12 mouse cellular contexts compared by ENCODE assay signal in the genomic region with DNA sequence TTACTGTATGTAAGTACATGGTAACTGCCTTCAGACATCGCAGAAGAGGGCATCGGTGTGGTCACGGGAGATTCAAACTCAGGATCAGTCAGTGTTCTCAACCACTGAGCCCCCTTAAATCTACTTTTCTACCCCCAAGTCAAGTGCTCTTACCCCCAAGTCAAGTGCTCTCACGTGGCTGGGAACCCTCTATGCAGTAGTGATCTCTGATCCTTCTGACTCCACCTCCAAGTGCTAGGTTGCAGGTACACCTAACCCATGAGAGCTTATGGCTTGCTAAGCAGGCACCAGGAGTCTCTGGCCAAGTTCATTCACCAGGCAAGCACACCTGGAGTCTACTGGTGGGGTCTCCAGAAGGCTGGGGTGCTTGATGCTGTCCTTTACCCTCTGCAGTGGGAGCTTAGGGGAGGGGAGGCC. TPM values are rescaled to one million over a fixed set of nuclear protein-coding genes. Genes with fewer than 3 reads are reported as not detected.
A peak's percentile ranks its signal among the peaks of the same experiment; 100 is the strongest.
DNase-seq lines count a peak whose midpoint lies in the region; ATAC-seq and TF ChIP-seq lines count a peak whose summit lies in the region.
"Had no signal": no experiment of that assay in that cellular context is flagged by ENCODE, and none has a peak within 500 bp of the region (broad histone marks: within the 10 kb centered on the region; RNA-seq: fewer than 3 reads in every experiment).

No protein-coding gene starts in this region.

- H3K4me3 ChIP-seq in hindbrain, embryonic 11.5 days (ENCODE audit: low read depth, low read length): peak overlapping the region; percentile 8; the same call in 1 of the 2 replicates
- no peak overlapping the region for H3K4me3 ChIP-seq in hindbrain, embryonic 14.5 days (replicated peaks; ENCODE audit: low read length)
- peak overlapping the region; percentile 7; the same call in 1 of the 2 replicates for H3K4me3 ChIP-seq in limb, embryonic 13.5 days
- H3K4me3 ChIP-seq: megakaryocyte, embryonic 14.5 days had no signal

- WGBS in hindbrain, embryonic 11.5 days: 34% methylated on average over 4 of the region's 4 CpGs
- WGBS in hindbrain, embryonic 14.5 days: 34% methylated on average over 4 of the region's 4 CpGs
- 37% methylated on average over 4 of the region's 4 CpGs for WGBS in limb, embryonic 13.5 days

- no peak overlapping the region for H3K9ac ChIP-seq in hindbrain, embryonic 11.5 days (ENCODE audit: low read depth, low read length)
- H3K9ac ChIP-seq in hindbrain, embryonic 14.5 days: no peak overlapping the region
- H3K9ac ChIP-seq in limb, embryonic 13.5 days: no peak overlapping the region

- peaks cover 12% of the 10 kb centered on the region for H3K36me3 ChIP-seq in hindbrain, embryonic 11.5 days (ENCODE audit: control insufficient read depth, insufficient read depth, low read length)
- H3K36me3 ChIP-seq in hindbrain, embryonic 14.5 days (replicated peaks; ENCODE audit: control insufficient read depth, insufficient read depth): peaks cover 29% of the 10 kb centered on the region
- peaks cover 19% of the 10 kb centered on the region for H3K36me3 ChIP-seq in limb, embryonic 13.5 days

- H3K4me2 ChIP-seq in hindbrain, embryonic 11.5 days (replicated peaks; ENCODE audit: low read depth, low read length): no peak overlapping the region
- H3K4me2 ChIP-seq in hindbrain, embryonic 14.5 days (replicated peaks): no peak overlapping the region
- H3K4me2 ChIP-seq in limb, embryonic 13.5 days (replicated peaks): peak overlapping the region; percentile 97; the same call in 1 of the 2 replicates

- ATAC-seq in hindbrain, embryonic 11.5 days (ENCODE audit: low FRiP score): no peak
- no peak for ATAC-seq in hindbrain, embryonic 14.5 days (ENCODE audit: low FRiP score)
- ATAC-seq in limb, embryonic 13.5 days (ENCODE audit: low FRiP score, low read depth): no peak

- 0 out of 2 replicates have a peak, but pooled peaks cover 6% of the 10 kb centered on the region for H3K4me1 ChIP-seq in hindbrain, embryonic 11.5 days (replicated peaks; ENCODE audit: control insufficient read depth, insufficient read depth, low read length)
- H3K4me1 ChIP-seq in hindbrain, embryonic 14.5 days (replicated peaks; ENCODE audit: control insufficient read depth, insufficient read depth, low read length): peaks cover 15% of the 10 kb centered on the region
- H3K4me1 ChIP-seq in limb, embryonic 13.5 days: peaks cover 13% of the 10 kb centered on the region

- TF ChIP-seq POLR2A in brain, embryonic 14.5 days (IDR thresholded peaks at IDR 0.05; ENCODE audit: borderline replicate concordance, extremely low read depth, insufficient read depth, insufficient read length, poor library complexity, severe bottlenecking): 0 out of 2 replicates have a peak, but pooled peaks have one; percentile 12

- H3K27me3 ChIP-seq in hindbrain, embryonic 11.5 days (ENCODE audit: control insufficient read depth, insufficient read depth, low read length): no peaks in the 10 kb centered on the region
- no peaks in the 10 kb centered on the region for H3K27me3 ChIP-seq in hindbrain, embryonic 14.5 days (ENCODE audit: control insufficient read depth, insufficient read depth, low read length)
- H3K27me3 ChIP-seq in limb, embryonic 13.5 days: no peaks in the 10 kb centered on the region

- H3K9me3 ChIP-seq in hindbrain, embryonic 11.5 days (ENCODE audit: control insufficient read depth, low read length): no peaks in the 10 kb centered on the region
- no peaks in the 10 kb centered on the region for H3K9me3 ChIP-seq in hindbrain, embryonic 14.5 days (ENCODE audit: control insufficient read depth, low read length)
- no peaks in the 10 kb centered on the region for H3K9me3 ChIP-seq in limb, embryonic 13.5 days
- H3K9me3 ChIP-seq: megakaryocyte, embryonic 14.5 days had no signal

- TF ChIP-seq CTCF in brain, embryonic 14.5 days (IDR thresholded peaks at IDR 0.05; ENCODE audit: borderline replicate concordance, extremely low read depth, insufficient read depth, insufficient read length): no peak

- H3K27ac ChIP-seq in hindbrain, embryonic 11.5 days (ENCODE audit: low read depth, low read length): no peak overlapping the region
- H3K27ac ChIP-seq in hindbrain, embryonic 14.5 days: no peak overlapping the region
- H3K27ac ChIP-seq in limb, embryonic 13.5 days: peak overlapping the region; percentile 94; the same call in 1 of the 2 replicates

- peak; percentile 33 for DNase-seq in hindbrain, embryonic 11.5 days (ENCODE audit: low spot score)
- DNase-seq in hindbrain, embryonic 14.5 days (ENCODE audit: low spot score): no peak
- peak; percentile 44 for DNase-seq in A20 (ENCODE audit: low read depth, low spot score)
- peak; percentile 2 for DNase-seq in brain, embryonic 14.5 days (ENCODE audit: low read depth)
- DNase-seq in adrenal gland, postnatal 36 days: no peak
- DNase-seq in layer of hippocampus, postnatal 14 days (ENCODE audit: low spot score in 2 of 2): no peak
- DNase-seq in adrenal gland, postnatal 4 days (ENCODE audit: low spot score in 2 of 2): no peak
- DNase-seq: gastrocnemius, postnatal 14 days; thymus, adult 2 months had no signal

RNA-seq across cellular contexts. Expression of a gene that starts 9.5 kb away (rescaled TPM):
- 0.15 TPM in 1 of 2 replicates, not detected in the other for polyA plus RNA-seq in hindbrain, embryonic 11.5 days (2014; fragmentation: Nextera tagmentation; extraction: Ambion mirVana)
- polyA plus RNA-seq in hindbrain, embryonic 14.5 days (2014; fragmentation: Nextera tagmentation; extraction: Ambion mirVana): 0.34 and 0.56 TPM in 2 replicates
- polyA plus RNA-seq in brain, embryonic 14.5 days (2012; rRNA removed): 6.3 and 7.1 TPM in 2 replicates
- 0.32 and 0.43 TPM in 2 replicates for polyA plus RNA-seq in limb, embryonic 13.5 days (2015; fragmentation: Nextera tagmentation; extraction: Ambion mirVana)
- 100 to 1,000 TPM in 1 of 2 experiments, 10 to 100 TPM in 1; 80.1 to 206 TPM for total RNA-seq in adrenal gland, postnatal 36 days (2021)
- total RNA-seq in layer of hippocampus, postnatal 14 days (2021): 10 to 100 TPM; 12.5 TPM
- 10 to 100 TPM; 26.9 to 33.2 TPM for total RNA-seq in adrenal gland, postnatal 4 days (2021)

RNA-seq across cellular contexts. Expression of a gene that starts 18.5 kb away (rescaled TPM):
- polyA plus RNA-seq in hindbrain, embryonic 11.5 days (2014; fragmentation: Nextera tagmentation; extraction: Ambion mirVana): 12.9 and 14.5 TPM in 2 replicates
- polyA plus RNA-seq in hindbrain, embryonic 14.5 days (2014; fragmentation: Nextera tagmentation; extraction: Ambion mirVana): 26.9 and 27.2 TPM in 2 replicates
- 28.0 and 29.6 TPM in 2 replicates for polyA plus RNA-seq in brain, embryonic 14.5 days (2012; rRNA removed)
- polyA plus RNA-seq in limb, embryonic 13.5 days (2015; fragmentation: Nextera tagmentation; extraction: Ambion mirVana): 20.0 and 21.0 TPM in 2 replicates
- total RNA-seq in adrenal gland, postnatal 36 days (2021): 10 to 100 TPM; 25.4 to 27.4 TPM
- 10 to 100 TPM; 31.9 to 32.9 TPM for total RNA-seq in layer of hippocampus, postnatal 14 days (2021)
- total RNA-seq in adrenal gland, postnatal 4 days (2021): 10 to 100 TPM; 22.0 to 25.2 TPM

RNA-seq across cellular contexts. Expression of a gene that starts 20.2 kb away (rescaled TPM):
- 0.49 TPM in 1 of 2 replicates, not detected in the other for polyA plus RNA-seq in hindbrain, embryonic 11.5 days (2014; fragmentation: Nextera tagmentation; extraction: Ambion mirVana)
- polyA plus RNA-seq in hindbrain, embryonic 14.5 days (2014; fragmentation: Nextera tagmentation; extraction: Ambion mirVana): not detected in 2 replicates
- polyA plus RNA-seq in brain, embryonic 14.5 days (2012; rRNA removed): not detected in 2 replicates
- polyA plus RNA-seq in limb, embryonic 13.5 days (2015; fragmentation: Nextera tagmentation; extraction: Ambion mirVana): not detected in 2 replicates
- total RNA-seq in adrenal gland, postnatal 36 days (2021): not detected
- not detected for total RNA-seq in layer of hippocampus, postnatal 14 days (2021)
- total RNA-seq in adrenal gland, postnatal 4 days (2021): not detected
- total RNA-seq: gastrocnemius, postnatal 14 days; left cerebral cortex, postnatal 25 days had no signal
- polyA plus RNA-seq: thymus, adult 2 months had no signal

RNA-seq across cellular contexts. Expression of a gene that starts 22.4 kb away (rescaled TPM):
- polyA plus RNA-seq in hindbrain, embryonic 11.5 days (2014; fragmentation: Nextera tagmentation; extraction: Ambion mirVana): 0.93 and 1.4 TPM in 2 replicates
- polyA plus RNA-seq in hindbrain, embryonic 14.5 days (2014; fragmentation: Nextera tagmentation; extraction: Ambion mirVana): 7.5 and 11.6 TPM in 2 replicates
- polyA plus RNA-seq in brain, embryonic 14.5 days (2012; rRNA removed): 6.3 and 6.6 TPM in 2 replicates
- polyA plus RNA-seq in limb, embryonic 13.5 days (2015; fragmentation: Nextera tagmentation; extraction: Ambion mirVana): 3.7 and 4.4 TPM in 2 replicates
- total RNA-seq in adrenal gland, postnatal 36 days (2021): 10 to 100 TPM; 36.0 to 86.1 TPM
- total RNA-seq in layer of hippocampus, postnatal 14 days (2021): 10 to 100 TPM; 12.4 to 13.1 TPM
- 10 to 100 TPM; 12.6 to 14.5 TPM for total RNA-seq in adrenal gland, postnatal 4 days (2021)

RNA-seq across cellular contexts. Expression of a gene that starts 22.9 kb away (rescaled TPM):
- 0.93 and 1.2 TPM in 2 replicates for polyA plus RNA-seq in hindbrain, embryonic 11.5 days (2014; fragmentation: Nextera tagmentation; extraction: Ambion mirVana)
- polyA plus RNA-seq in hindbrain, embryonic 14.5 days (2014; fragmentation: Nextera tagmentation; extraction: Ambion mirVana): 1.9 TPM in 2 replicates
- 0.14 and 0.40 TPM in 2 replicates for polyA plus RNA-seq in brain, embryonic 14.5 days (2012; rRNA removed)
- polyA plus RNA-seq in limb, embryonic 13.5 days (2015; fragmentation: Nextera tagmentation; extraction: Ambion mirVana): 0.49 and 0.81 TPM in 2 replicates
- total RNA-seq in adrenal gland, postnatal 36 days (2021): under 1 TPM; 0.20 to 0.36 TPM
- total RNA-seq in layer of hippocampus, postnatal 14 days (2021): under 1 TPM; 0.38 to 0.44 TPM
- total RNA-seq in adrenal gland, postnatal 4 days (2021): 1 to 10 TPM in 1 of 2 experiments, under 1 TPM in 1; 0.39 to 1.3 TPM

Comparison
In these comparisons a context has a peak if more than half of its experiments do, and no peak if none do; other contexts are left out.
1. DNase-seq: peak in hindbrain, embryonic 11.5 days (single experiment), A20 (single experiment) and brain, embryonic 14.5 days (single experiment); none in hindbrain, embryonic 14.5 days (single experiment), adrenal gland, postnatal 36 days (0 of 2), layer of hippocampus, postnatal 14 days (0 of 2) and adrenal gland, postnatal 4 days (0 of 2).